Mouse (Mus musculus) embryo, embryonic 11 days (tissue): Measurements from ENCODE around the gene Pwwp2b.

Source experiments
- DNase-seq: peaks from one replicate; pipeline ENCODE4 v3.0.0-alpha.2; 2015

Pwwp2b gene

GRCm38 (mm10) chr7:139247881-139248614, at the start of gene Pwwp2b:
Gene Pwwp2b, plus strand, starts transcription at chr7:139248482.
- DNase-seq: peak; percentile 89

- peak; percentile 84 for DNase-seq
Measured at GRCm38 (mm10) chr7:139200108-139200507, 48.2 kb upstream of the Pwwp2b start.

- no peak for DNase-seq
Measured at GRCm38 (mm10) chr7:139201209-139201608, 47.1 kb upstream of the Pwwp2b start.

GRCm38 (mm10) chr7:139208023-139208772, 40.1 kb upstream of the Pwwp2b start:
- peak; percentile 82 for DNase-seq

GRCm38 (mm10) chr7:139208773-139209095, 39.5 kb upstream of the Pwwp2b start:
- no peak for DNase-seq

- no peak for DNase-seq
Measured at GRCm38 (mm10) chr7:139211761-139212160, 36.5 kb upstream of the Pwwp2b start.

GRCm38 (mm10) chr7:139212754-139213745, 35.2 kb upstream of the Pwwp2b start, which contains the start of the genes Lrrc27 and Stk32c:
Gene Lrrc27, plus strand, starts transcription at chr7:139212988.
Gene Stk32c, minus strand, starts transcription at chr7:139213307.
- DNase-seq: peak; percentile 99

GRCm38 (mm10) chr7:139213751-139214150, 34.5 kb upstream of the Pwwp2b start:
- no peak for DNase-seq

- DNase-seq: no peak
Measured at GRCm38 (mm10) chr7:139214160-139214559, 34.1 kb upstream of the Pwwp2b start.

- no peak for DNase-seq
Measured at GRCm38 (mm10) chr7:139214596-139215340, 33.5 kb upstream of the Pwwp2b start.

GRCm38 (mm10) chr7:139215516-139215915, 32.8 kb upstream of the Pwwp2b start:
- no peak for DNase-seq

GRCm38 (mm10) chr7:139215946-139216345, 32.3 kb upstream of the Pwwp2b start:
- DNase-seq: no peak

GRCm38 (mm10) chr7:139216464-139216863, 31.8 kb upstream of the Pwwp2b start:
- no peak for DNase-seq

- DNase-seq: no peak
Measured at GRCm38 (mm10) chr7:139217046-139217445, 31.2 kb upstream of the Pwwp2b start.

- DNase-seq: no peak
Measured at GRCm38 (mm10) chr7:139218641-139219415, 29.5 kb upstream of the Pwwp2b start.

GRCm38 (mm10) chr7:139219486-139219885, 28.8 kb upstream of the Pwwp2b start:
- DNase-seq: no peak

GRCm38 (mm10) chr7:139220303-139220702, 28.0 kb upstream of the Pwwp2b start:
- no peak for DNase-seq

GRCm38 (mm10) chr7:139221072-139221471, 27.2 kb upstream of the Pwwp2b start:
- DNase-seq: no peak

GRCm38 (mm10) chr7:139221856-139222255, 26.4 kb upstream of the Pwwp2b start:
- DNase-seq: no peak

GRCm38 (mm10) chr7:139222341-139222740, 25.9 kb upstream of the Pwwp2b start:
- no peak for DNase-seq

- DNase-seq: no peak
Measured at GRCm38 (mm10) chr7:139224070-139224469, 24.2 kb upstream of the Pwwp2b start.
